In the genomic region with DNA sequence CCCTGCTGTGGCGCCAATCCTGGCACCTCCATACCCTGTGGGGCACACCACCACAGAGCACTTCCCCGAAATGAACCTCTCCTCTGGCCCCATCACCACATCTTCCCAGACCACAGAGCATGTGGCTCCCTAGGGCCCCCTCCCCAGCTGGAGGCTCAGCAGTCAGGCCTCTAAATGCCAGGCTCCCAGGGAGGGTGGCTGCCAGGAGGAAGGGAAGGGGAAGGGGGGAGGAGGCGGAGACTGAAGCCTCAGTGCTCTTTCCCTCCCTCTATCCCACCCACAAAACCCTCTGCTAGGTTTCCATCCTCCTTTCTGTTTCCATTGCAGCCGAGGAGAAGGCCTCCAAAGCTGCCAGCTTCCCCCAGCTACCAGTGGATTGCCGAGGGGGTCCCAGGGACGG, we compare ENCODE assay signal across 34 mouse cellular contexts. TPM values are rescaled to one million over a fixed set of nuclear protein-coding genes. Genes with fewer than 3 reads are reported as not detected.
DNase-seq lines count a peak whose midpoint lies in the region; ATAC-seq and TF ChIP-seq lines count a peak whose summit lies in the region.
"Had no signal": no experiment of that assay in that cellular context is flagged by ENCODE, and none has a peak within 500 bp of the region (broad histone marks: within the 10 kb centered on the region; RNA-seq: fewer than 3 reads in every experiment).

No protein-coding gene starts in this region.

- H3K27me3 ChIP-seq in forebrain, embryonic 12.5 days, result peaks cover 71% of the 10 kb centered on the region
- H3K27me3 ChIP-seq in forebrain, embryonic 13.5 days, result peaks cover 66% of the 10 kb centered on the region
- peaks cover 36% of the 10 kb centered on the region for H3K27me3 ChIP-seq in midbrain, postnatal 0 days (ENCODE audit: insufficient read depth, low read length)
- H3K27me3 ChIP-seq in midbrain, embryonic 10.5 days (ENCODE audit: low read depth, poor library complexity, severe bottlenecking), result peaks cover 85% of the 10 kb centered on the region
- H3K27me3 ChIP-seq in embryonic facial prominence, embryonic 13.5 days, result peaks cover 64% of the 10 kb centered on the region
- H3K27me3 ChIP-seq in limb, embryonic 10.5 days (ENCODE audit: low read depth, poor library complexity, severe bottlenecking), result peaks cover 69% of the 10 kb centered on the region

- ATAC-seq in forebrain, embryonic 12.5 days (ENCODE audit: low FRiP score), result no peak
- ATAC-seq in forebrain, embryonic 13.5 days, result no peak
- ATAC-seq in midbrain, postnatal 0 days (ENCODE audit: low FRiP score), result 0 out of 2 replicates have a peak, but pooled peaks have one; percentile 14
- ATAC-seq in embryonic facial prominence, embryonic 13.5 days (ENCODE audit: insufficient number of reproducible peaks, insufficient read depth, low FRiP score, low TSS enrichment, low read depth), result peak; percentile 38
- ATAC-seq: activated CD4-positive, CD25-positive, alpha-beta regulatory T cell, adult 4 months; forebrain, embryonic 16.5 days; hindbrain, postnatal 0 days; inflammation-experienced regulatory T-cells, adult 6 months; intestine, embryonic 16.5 days had no signal

- 35% methylated on average over 6 of the region's 6 CpGs for WGBS in forebrain, embryonic 12.5 days
- 38% methylated on average over 4 of the region's 6 CpGs for WGBS in forebrain, embryonic 13.5 days
- WGBS in midbrain, postnatal 0 days, result 38% methylated on average over 6 of the region's 6 CpGs
- WGBS in midbrain, embryonic 10.5 days, result 37% methylated on average over 6 of the region's 6 CpGs
- 32% methylated on average over 6 of the region's 6 CpGs for WGBS in embryonic facial prominence, embryonic 13.5 days
- WGBS in limb, embryonic 10.5 days, result 48% methylated on average over 6 of the region's 6 CpGs

- no peak overlapping the region for H3K4me3 ChIP-seq in forebrain, embryonic 12.5 days (replicated peaks)
- no peak overlapping the region for H3K4me3 ChIP-seq in forebrain, embryonic 13.5 days
- no peak overlapping the region for H3K4me3 ChIP-seq in midbrain, postnatal 0 days (ENCODE audit: low read depth, low read length)
- H3K4me3 ChIP-seq in midbrain, embryonic 10.5 days, result no peak overlapping the region
- peak overlapping the region; percentile 26 for H3K4me3 ChIP-seq in embryonic facial prominence, embryonic 13.5 days
- no peak overlapping the region for H3K4me3 ChIP-seq in limb, embryonic 10.5 days
- H3K4me3 ChIP-seq: forebrain, embryonic 10.5 days; gastrocnemius, adult 2 months; hindbrain, embryonic 12.5 days had no signal

- 0 out of 2 replicates have a peak overlapping the region, but pooled peaks have one; percentile 2 for H3K9ac ChIP-seq in forebrain, embryonic 12.5 days
- H3K9ac ChIP-seq in forebrain, embryonic 13.5 days, result no peak overlapping the region
- H3K9ac ChIP-seq in midbrain, postnatal 0 days (replicated peaks; ENCODE audit: low read length, poor library complexity, severe bottlenecking), result no peak overlapping the region
- peak overlapping the region; percentile 58 for H3K9ac ChIP-seq in embryonic facial prominence, embryonic 13.5 days
- H3K9ac ChIP-seq: hindbrain, embryonic 12.5 days had no signal

- TF ChIP-seq CTCF in midbrain, postnatal 0 days (IDR thresholded peaks at IDR 0.05), result no peak

- no peaks in the 10 kb centered on the region for H3K9me3 ChIP-seq in forebrain, embryonic 12.5 days
- H3K9me3 ChIP-seq in forebrain, embryonic 13.5 days (replicated peaks), result no peaks in the 10 kb centered on the region
- H3K9me3 ChIP-seq in midbrain, postnatal 0 days (ENCODE audit: low read length), result no peaks in the 10 kb centered on the region
- no peaks in the 10 kb centered on the region for H3K9me3 ChIP-seq in midbrain, embryonic 10.5 days (replicated peaks)
- H3K9me3 ChIP-seq in embryonic facial prominence, embryonic 13.5 days, result no peaks in the 10 kb centered on the region
- no peaks in the 10 kb centered on the region for H3K9me3 ChIP-seq in limb, embryonic 10.5 days (replicated peaks)
- H3K9me3 ChIP-seq: forebrain, embryonic 10.5 days; hindbrain, embryonic 12.5 days had no signal

- H3K4me2 ChIP-seq in forebrain, embryonic 12.5 days, result no peak overlapping the region
- no peak overlapping the region for H3K4me2 ChIP-seq in forebrain, embryonic 13.5 days
- no peak overlapping the region for H3K4me2 ChIP-seq in midbrain, postnatal 0 days (ENCODE audit: low read depth, low read length, poor library complexity, severe bottlenecking)
- peak overlapping the region; percentile 73 for H3K4me2 ChIP-seq in embryonic facial prominence, embryonic 13.5 days
- H3K4me2 ChIP-seq: heart, embryonic 11.5 days; hindbrain, embryonic 12.5 days had no signal

- H3K4me1 ChIP-seq in forebrain, embryonic 12.5 days, result peaks cover 21% of the 10 kb centered on the region
- H3K4me1 ChIP-seq in forebrain, embryonic 13.5 days, result peaks cover 20% of the 10 kb centered on the region
- H3K4me1 ChIP-seq in midbrain, postnatal 0 days (ENCODE audit: insufficient read depth, low read length), result 0 out of 2 replicates have a peak, but pooled peaks cover 4% of the 10 kb centered on the region
- peaks cover 25% of the 10 kb centered on the region for H3K4me1 ChIP-seq in midbrain, embryonic 10.5 days
- H3K4me1 ChIP-seq in embryonic facial prominence, embryonic 13.5 days, result peaks cover 61% of the 10 kb centered on the region
- H3K4me1 ChIP-seq in limb, embryonic 10.5 days, result peaks cover 52% of the 10 kb centered on the region

- DNase-seq in midbrain, postnatal 0 days (ENCODE audit: low spot score), result no peak
- no peak for DNase-seq in midbrain, embryonic 10.5 days (ENCODE audit: low spot score)
- DNase-seq in limb, embryonic 10.5 days (ENCODE audit: low spot score), result no peak
- no peak for DNase-seq in right cerebral cortex, postnatal 14 days
- no peak for DNase-seq in urinary bladder, postnatal 25 days (ENCODE audit: low spot score)
- DNase-seq: adrenal gland, postnatal 10 days; cerebellum, adult 11 months; cerebellum, adult 2 months; cerebellum, adult 9-11 months; cerebellum, postnatal 36 days; gastrocnemius, adult 2 months; gastrocnemius, postnatal 14 days; heart, adult 11 months; kidney, adult 18-20 months had no signal

- H3K27ac ChIP-seq in forebrain, embryonic 12.5 days, result no peak overlapping the region
- H3K27ac ChIP-seq in forebrain, embryonic 13.5 days, result no peak overlapping the region
- no peak overlapping the region for H3K27ac ChIP-seq in midbrain, postnatal 0 days (ENCODE audit: low read depth, low read length)
- no peak overlapping the region for H3K27ac ChIP-seq in midbrain, embryonic 10.5 days (replicated peaks)
- peak overlapping the region; percentile 71 for H3K27ac ChIP-seq in embryonic facial prominence, embryonic 13.5 days
- H3K27ac ChIP-seq in limb, embryonic 10.5 days, result peak overlapping the region; percentile 22; the same call in 1 of the 2 replicates
- H3K27ac ChIP-seq: forebrain, embryonic 10.5 days; gastrocnemius, adult 2 months; hindbrain, embryonic 12.5 days; hindbrain, postnatal 0 days had no signal

- H3K36me3 ChIP-seq in forebrain, embryonic 12.5 days (replicated peaks), result no peaks in the 10 kb centered on the region
- H3K36me3 ChIP-seq in forebrain, embryonic 13.5 days (ENCODE audit: poor library complexity, severe bottlenecking), result no peaks in the 10 kb centered on the region
- no peaks in the 10 kb centered on the region for H3K36me3 ChIP-seq in midbrain, postnatal 0 days (ENCODE audit: insufficient read depth, low read length)
- no peaks in the 10 kb centered on the region for H3K36me3 ChIP-seq in midbrain, embryonic 10.5 days
- H3K36me3 ChIP-seq in embryonic facial prominence, embryonic 13.5 days, result peaks cover 19% of the 10 kb centered on the region
- peaks cover 46% of the 10 kb centered on the region for H3K36me3 ChIP-seq in limb, embryonic 10.5 days
- H3K36me3 ChIP-seq: hindbrain, embryonic 12.5 days had no signal

RNA-seq across cellular contexts. Expression of gene Alx3, which starts 5.3 kb away (rescaled TPM):
- 8.3 and 8.7 TPM in 2 replicates for polyA plus RNA-seq in forebrain, embryonic 12.5 days (2016; fragmentation: Nextera tagmentation; extraction: Ambion mirVana)
- 2.3 and 2.9 TPM in 2 replicates for polyA plus RNA-seq in forebrain, embryonic 13.5 days (2015; fragmentation: Nextera tagmentation; extraction: Ambion mirVana)
- total RNA-seq in midbrain, postnatal 0 days (2014; rRNA removed), result 0.60 and 3.0 TPM in 2 replicates
- 0.63 and 1.3 TPM in 2 replicates for polyA plus RNA-seq in midbrain, postnatal 0 days (2015; fragmentation: Nextera tagmentation; extraction: Ambion mirVana)
- 4.9 and 6.7 TPM in 2 replicates for polyA plus RNA-seq in midbrain, embryonic 10.5 days (2016; fragmentation: Nextera tagmentation; extraction: Ambion mirVana)
- 31.5 and 50.5 TPM in 2 replicates for polyA plus RNA-seq in embryonic facial prominence, embryonic 13.5 days (2015; fragmentation: Nextera tagmentation; extraction: Ambion mirVana)
- 31.1 and 37.4 TPM in 2 replicates for polyA plus RNA-seq in limb, embryonic 10.5 days (2016; fragmentation: Nextera tagmentation; extraction: Ambion mirVana)
- total RNA-seq: adrenal gland, postnatal 10 days; adrenal gland, postnatal 4 days; gastrocnemius, adult 2 months; gastrocnemius, postnatal 14 days; gastrocnemius, postnatal 4 days; heart, adult 8-10 months; heart, postnatal 25 days; hematopoietic stem cell, adult 5-6 weeks had no signal
- polyA plus RNA-seq: activated CD4-positive, CD25-positive, alpha-beta regulatory T cell, adult 4 months; heart, embryonic 14.5 days; heart, postnatal 0 days; inflammation-experienced regulatory T-cells, adult 6 months; intestine, embryonic 16.5 days had no signal

RNA-seq across cellular contexts. Expression of gene Gm10961, which starts 31.0 kb away (rescaled TPM):
- not detected in 2 replicates for polyA plus RNA-seq in forebrain, embryonic 12.5 days (2016; fragmentation: Nextera tagmentation; extraction: Ambion mirVana)
- not detected in 2 replicates for polyA plus RNA-seq in forebrain, embryonic 13.5 days (2015; fragmentation: Nextera tagmentation; extraction: Ambion mirVana)
- total RNA-seq in midbrain, postnatal 0 days (2014; rRNA removed), result not detected in 2 replicates
- polyA plus RNA-seq in midbrain, postnatal 0 days (2015; fragmentation: Nextera tagmentation; extraction: Ambion mirVana), result not detected in 2 replicates
- polyA plus RNA-seq in midbrain, embryonic 10.5 days (2016; fragmentation: Nextera tagmentation; extraction: Ambion mirVana), result not detected in 2 replicates
- polyA plus RNA-seq in embryonic facial prominence, embryonic 13.5 days (2015; fragmentation: Nextera tagmentation; extraction: Ambion mirVana), result not detected in 2 replicates
- not detected in 2 replicates for polyA plus RNA-seq in limb, embryonic 10.5 days (2016; fragmentation: Nextera tagmentation; extraction: Ambion mirVana)
- total RNA-seq: adrenal gland, postnatal 10 days; adrenal gland, postnatal 4 days; ES-E14; gastrocnemius, adult 2 months; gastrocnemius, postnatal 14 days; gastrocnemius, postnatal 4 days; heart, adult 8-10 months; heart, postnatal 25 days; hematopoietic stem cell, adult 5-6 weeks; hindbrain, postnatal 0 days had no signal
- polyA plus RNA-seq: activated CD4-positive, CD25-positive, alpha-beta regulatory T cell, adult 4 months; cerebellum, adult 2 months; forebrain, embryonic 10.5 days; forebrain, embryonic 16.5 days; frontal cortex, adult 2 months; heart, embryonic 11.5 days; heart, embryonic 14.5 days; heart, postnatal 0 days; hindbrain, embryonic 12.5 days; hindbrain, postnatal 0 days; inflammation-experienced regulatory T-cells, adult 6 months; intestine, embryonic 16.5 days had no signal

RNA-seq across cellular contexts. Expression of gene Strip1, which starts 31.4 kb away (rescaled TPM):
- polyA plus RNA-seq in forebrain, embryonic 12.5 days (2016; fragmentation: Nextera tagmentation; extraction: Ambion mirVana), result 115 and 120 TPM in 2 replicates
- polyA plus RNA-seq in forebrain, embryonic 13.5 days (2015; fragmentation: Nextera tagmentation; extraction: Ambion mirVana), result 110 and 122 TPM in 2 replicates
- 131 and 142 TPM in 2 replicates for total RNA-seq in midbrain, postnatal 0 days (2014; rRNA removed)
- 120 and 122 TPM in 2 replicates for polyA plus RNA-seq in midbrain, postnatal 0 days (2015; fragmentation: Nextera tagmentation; extraction: Ambion mirVana)
- 70.0 and 83.8 TPM in 2 replicates for polyA plus RNA-seq in midbrain, embryonic 10.5 days (2016; fragmentation: Nextera tagmentation; extraction: Ambion mirVana)
- polyA plus RNA-seq in embryonic facial prominence, embryonic 13.5 days (2015; fragmentation: Nextera tagmentation; extraction: Ambion mirVana), result 65.3 and 69.1 TPM in 2 replicates
- polyA plus RNA-seq in limb, embryonic 10.5 days (2016; fragmentation: Nextera tagmentation; extraction: Ambion mirVana), result 66.4 and 78.1 TPM in 2 replicates

RNA-seq across cellular contexts. Expression of gene Ubl4b, which starts 45.3 kb away (rescaled TPM):
- polyA plus RNA-seq in forebrain, embryonic 12.5 days (2016; fragmentation: Nextera tagmentation; extraction: Ambion mirVana), result 0.19 and 0.27 TPM in 2 replicates
- polyA plus RNA-seq in forebrain, embryonic 13.5 days (2015; fragmentation: Nextera tagmentation; extraction: Ambion mirVana), result not detected in 2 replicates
- total RNA-seq in midbrain, postnatal 0 days (2014; rRNA removed), result not detected in 2 replicates
- polyA plus RNA-seq in midbrain, postnatal 0 days (2015; fragmentation: Nextera tagmentation; extraction: Ambion mirVana), result not detected in 2 replicates
- 0.12 TPM in 1 of 2 replicates, not detected in the other for polyA plus RNA-seq in midbrain, embryonic 10.5 days (2016; fragmentation: Nextera tagmentation; extraction: Ambion mirVana)
- polyA plus RNA-seq in embryonic facial prominence, embryonic 13.5 days (2015; fragmentation: Nextera tagmentation; extraction: Ambion mirVana), result 0.34 and 0.44 TPM in 2 replicates
- 0.76 and 0.98 TPM in 2 replicates for polyA plus RNA-seq in limb, embryonic 10.5 days (2016; fragmentation: Nextera tagmentation; extraction: Ambion mirVana)
- total RNA-seq: adrenal gland, postnatal 10 days; ES-E14; gastrocnemius, adult 2 months; gastrocnemius, postnatal 14 days; gastrocnemius, postnatal 4 days; heart, adult 8-10 months; heart, postnatal 25 days; hematopoietic stem cell, adult 5-6 weeks; hindbrain, postnatal 0 days had no signal
- polyA plus RNA-seq: activated CD4-positive, CD25-positive, alpha-beta regulatory T cell, adult 4 months; cerebellum, adult 2 months; forebrain, embryonic 16.5 days; heart, embryonic 11.5 days; heart, embryonic 14.5 days; heart, postnatal 0 days; hindbrain, embryonic 12.5 days; hindbrain, postnatal 0 days; inflammation-experienced regulatory T-cells, adult 6 months; intestine, embryonic 16.5 days had no signal

Comparison
In these comparisons a context has a peak if more than half of its experiments do, and no peak if none do; other contexts are left out.
1. H3K9ac ChIP-seq: peak in forebrain, embryonic 12.5 days (single experiment) and embryonic facial prominence, embryonic 13.5 days (single experiment); none in forebrain, embryonic 13.5 days (single experiment) and midbrain, postnatal 0 days (single experiment).
2. ATAC-seq: peak in midbrain, postnatal 0 days (single experiment) and embryonic facial prominence, embryonic 13.5 days (single experiment); none in forebrain, embryonic 12.5 days (single experiment) and forebrain, embryonic 13.5 days (single experiment).
3. H3K27ac ChIP-seq: peak in embryonic facial prominence, embryonic 13.5 days (single experiment) and limb, embryonic 10.5 days (single experiment); none in forebrain, embryonic 12.5 days (single experiment), forebrain, embryonic 13.5 days (single experiment), midbrain, postnatal 0 days (single experiment) and midbrain, embryonic 10.5 days (single experiment).